Comparison of ENCODE assay signal across 8 mouse cellular contexts in genomic region chr17:56473611-56473905, GRCm38 (mm10). TPM values are rescaled to one million over a fixed set of nuclear protein-coding genes. Genes with fewer than 3 reads are reported as not detected.
DNase-seq lines count a peak whose midpoint lies in the region; ATAC-seq and TF ChIP-seq lines count a peak whose summit lies in the region.

No protein-coding gene starts in this region.

- no peak for ATAC-seq in heart, postnatal 0 days (ENCODE audit: insufficient read depth, low read depth)
- ATAC-seq in midbrain, postnatal 0 days (ENCODE audit: low FRiP score), result no peak
- no peak for ATAC-seq in cerebellum, adult (ENCODE audit: insufficient number of reproducible peaks, low FRiP score, low TSS enrichment)

- H3K27me3 ChIP-seq in heart, postnatal 0 days (ENCODE audit: control insufficient read depth, insufficient read depth, low read length), result peaks cover 43% of the 10 kb centered on the region
- H3K27me3 ChIP-seq in heart, adult 2 months (ENCODE audit: control insufficient read depth, insufficient read depth, low read length), result peaks cover 5% of the 10 kb centered on the region
- peaks cover 76% of the 10 kb centered on the region for H3K27me3 ChIP-seq in embryonic facial prominence, embryonic 10.5 days (replicated peaks; ENCODE audit: low read depth, poor library complexity, severe bottlenecking)
- no peaks in the 10 kb centered on the region for H3K27me3 ChIP-seq in midbrain, postnatal 0 days (ENCODE audit: insufficient read depth, low read length)

- 6% methylated on average over 11 of the region's 11 CpGs for WGBS in heart, postnatal 0 days
- 3% methylated on average over 11 of the region's 11 CpGs for WGBS in heart, adult 2 months
- WGBS in embryonic facial prominence, embryonic 10.5 days, result 2% methylated on average over 11 of the region's 11 CpGs
- WGBS in midbrain, postnatal 0 days, result 2% methylated on average over 10 of the region's 11 CpGs

- peaks cover 44% of the 10 kb centered on the region for H3K4me1 ChIP-seq in heart, postnatal 0 days (ENCODE audit: control insufficient read depth, insufficient read depth)
- peaks cover 6% of the 10 kb centered on the region for H3K4me1 ChIP-seq in heart, adult 2 months (ENCODE audit: control insufficient read depth, insufficient read depth, low read length)
- peaks cover 82% of the 10 kb centered on the region for H3K4me1 ChIP-seq in embryonic facial prominence, embryonic 10.5 days
- peaks cover 19% of the 10 kb centered on the region for H3K4me1 ChIP-seq in midbrain, postnatal 0 days (ENCODE audit: insufficient read depth, low read length)

- H3K79me2 ChIP-seq in heart, adult 2 months (replicated peaks; ENCODE audit: control insufficient read depth, insufficient read depth, low read length), result no peaks in the 10 kb centered on the region

- H3K27ac ChIP-seq in heart, postnatal 0 days (ENCODE audit: low read depth), result no peak overlapping the region
- H3K27ac ChIP-seq in heart, adult 2 months, result no peak overlapping the region
- peak overlapping the region; percentile 95 for H3K27ac ChIP-seq in embryonic facial prominence, embryonic 10.5 days (replicated peaks)
- H3K27ac ChIP-seq in midbrain, postnatal 0 days (ENCODE audit: low read depth, low read length), result peak overlapping the region; percentile 92; the same call in 1 of the 2 replicates

- TF ChIP-seq EP300 in heart, postnatal 0 days (IDR thresholded peaks at IDR 0.05; ENCODE audit: low read depth), result no peak
- TF ChIP-seq EP300 in heart, adult 2 months (IDR thresholded peaks at IDR 0.05; ENCODE audit: insufficient read depth, low read depth, low read length), result no peak

- intact Hi-C loops in heart, adult 2 months (cut with DNase I), result no loop called here

- TF ChIP-seq CTCF in heart, postnatal 0 days (IDR thresholded peaks at IDR 0.05; ENCODE audit: low read depth), result no peak
- TF ChIP-seq CTCF in heart, adult 2 months (IDR thresholded peaks at IDR 0.05), result no peak
- no peak for TF ChIP-seq CTCF in midbrain, postnatal 0 days (IDR thresholded peaks at IDR 0.05)

- H3K9ac ChIP-seq in heart, postnatal 0 days (replicated peaks; ENCODE audit: low read depth, low read length), result 0 out of 2 replicates have a peak overlapping the region, but pooled peaks have one; percentile 38
- no peak overlapping the region for H3K9ac ChIP-seq in heart, adult 2 months (ENCODE audit: low read depth, low read length)
- peak overlapping the region; percentile 99 for H3K9ac ChIP-seq in midbrain, postnatal 0 days (replicated peaks; ENCODE audit: low read length, poor library complexity, severe bottlenecking)

- no peak for TF ChIP-seq POLR2A in heart, adult 2 months (IDR thresholded peaks at IDR 0.05; ENCODE audit: insufficient read depth, low read depth, low read length)

- H3K4me3 ChIP-seq in heart, postnatal 0 days (ENCODE audit: low read depth, low read length), result peak overlapping the region; percentile 64
- H3K4me3 ChIP-seq in heart, adult 2 months, result no peak overlapping the region
- peak overlapping the region; percentile 94 for H3K4me3 ChIP-seq in embryonic facial prominence, embryonic 10.5 days
- H3K4me3 ChIP-seq in midbrain, postnatal 0 days (ENCODE audit: low read depth, low read length), result peak overlapping the region; percentile 70

- DNase-seq in heart, postnatal 0 days (ENCODE audit: low spot score), result no peak
- DNase-seq in heart, adult 2 months, result no peak
- DNase-seq in embryonic facial prominence, embryonic 10.5 days (ENCODE audit: low spot score), result peak; percentile 22
- DNase-seq in induced T-regulatory cell, adult 2 months (ENCODE audit: low read depth), result peak; percentile 46
- DNase-seq in midbrain, postnatal 0 days (ENCODE audit: low spot score), result no peak
- no peak for DNase-seq in adrenal gland, adult 18-20 months (ENCODE audit: low spot score in 2 of 2)
- no peak for DNase-seq in ovary, postnatal 36 days (ENCODE audit: low spot score)

- peak overlapping the region; percentile 97 for H3K4me2 ChIP-seq in heart, postnatal 0 days (ENCODE audit: low read depth, low read length)
- H3K4me2 ChIP-seq in midbrain, postnatal 0 days (ENCODE audit: low read depth, low read length, poor library complexity, severe bottlenecking), result peak overlapping the region; percentile 97

- H3K36me3 ChIP-seq in heart, postnatal 0 days (replicated peaks; ENCODE audit: control insufficient read depth, insufficient read depth, low read length), result no peaks in the 10 kb centered on the region
- H3K36me3 ChIP-seq in heart, adult 2 months (ENCODE audit: control insufficient read depth, insufficient read depth, low read length), result no peaks in the 10 kb centered on the region
- H3K36me3 ChIP-seq in embryonic facial prominence, embryonic 10.5 days (replicated peaks), result peaks cover 11% of the 10 kb centered on the region
- H3K36me3 ChIP-seq in midbrain, postnatal 0 days (ENCODE audit: insufficient read depth, low read length), result no peaks in the 10 kb centered on the region; the same call in 1 of the 2 replicates

- no peaks in the 10 kb centered on the region for H3K9me3 ChIP-seq in heart, postnatal 0 days (replicated peaks; ENCODE audit: control insufficient read depth, low read length)
- peaks cover 1% of the 10 kb centered on the region; the same call in 1 of the 2 replicates for H3K9me3 ChIP-seq in embryonic facial prominence, embryonic 10.5 days
- no peaks in the 10 kb centered on the region for H3K9me3 ChIP-seq in midbrain, postnatal 0 days (ENCODE audit: low read length)

RNA-seq across cellular contexts. Expression of gene Ptprs, which starts 2.7 kb away (rescaled TPM):
- total RNA-seq in heart, postnatal 0 days (2014; rRNA removed; ENCODE audit: low replicate concordance), result 136 and 138 TPM in 2 replicates
- 15.7 and 15.9 TPM in 2 replicates for polyA plus RNA-seq in heart, postnatal 0 days (2015; fragmentation: Nextera tagmentation; extraction: Ambion mirVana)
- total RNA-seq in heart, adult 2 months (2021), result 10 to 100 TPM; 41.7 to 47.5 TPM
- polyA plus RNA-seq in heart, adult 2 months (2012; rRNA removed), result 86.8 and 91.1 TPM in 2 replicates
- polyA plus RNA-seq in embryonic facial prominence, embryonic 10.5 days (2016; fragmentation: Nextera tagmentation; extraction: Ambion mirVana), result 85.0 and 86.4 TPM in 2 replicates
- 716 and 795 TPM in 2 replicates for total RNA-seq in midbrain, postnatal 0 days (2014; rRNA removed)
- 208 and 225 TPM in 2 replicates for polyA plus RNA-seq in midbrain, postnatal 0 days (2015; fragmentation: Nextera tagmentation; extraction: Ambion mirVana)
- 100 to 1,000 TPM; 130 to 188 TPM for total RNA-seq in adrenal gland, adult 18-20 months (2021)

RNA-seq across cellular contexts. Expression of gene Znrf4, which starts 38.7 kb away (rescaled TPM):
- total RNA-seq in heart, postnatal 0 days (2014; rRNA removed; ENCODE audit: low replicate concordance), result not detected in 2 replicates
- polyA plus RNA-seq in heart, postnatal 0 days (2015; fragmentation: Nextera tagmentation; extraction: Ambion mirVana), result not detected in 2 replicates
- total RNA-seq in heart, adult 2 months (2021), result not detected
- 0.29 and 0.64 TPM in 2 replicates for polyA plus RNA-seq in heart, adult 2 months (2012; rRNA removed)
- polyA plus RNA-seq in embryonic facial prominence, embryonic 10.5 days (2016; fragmentation: Nextera tagmentation; extraction: Ambion mirVana), result not detected in 2 replicates
- not detected in 2 replicates for total RNA-seq in midbrain, postnatal 0 days (2014; rRNA removed)
- not detected in 2 replicates for polyA plus RNA-seq in midbrain, postnatal 0 days (2015; fragmentation: Nextera tagmentation; extraction: Ambion mirVana)
- total RNA-seq in adrenal gland, adult 18-20 months (2021), result not detected

Comparison
In these comparisons a context has a peak if more than half of its experiments do, and no peak if none do; other contexts are left out.
1. DNase-seq: peak in embryonic facial prominence, embryonic 10.5 days (single experiment) and induced T-regulatory cell, adult 2 months (single experiment); none in heart, postnatal 0 days (single experiment), heart, adult 2 months (0 of 2), midbrain, postnatal 0 days (single experiment), adrenal gland, adult 18-20 months (0 of 2) and ovary, postnatal 36 days (single experiment).
2. H3K27ac ChIP-seq: peak in embryonic facial prominence, embryonic 10.5 days (single experiment) and midbrain, postnatal 0 days (single experiment); none in heart, postnatal 0 days (single experiment) and heart, adult 2 months (single experiment).